In genomic region chr4:40703710-40704275, GRCm38 (mm10) we compare ENCODE assay signal across 8 mouse cellular contexts. TPM values are rescaled to one million over a fixed set of nuclear protein-coding genes. Genes with fewer than 3 reads are reported as not detected.
A peak's percentile ranks its signal among the peaks of the same experiment; 100 is the strongest.
DNase-seq lines count a peak whose midpoint lies in the region; ATAC-seq lines count a peak whose summit lies in the region.

No protein-coding gene starts in this region.

- no peak for ATAC-seq in intestine, embryonic 15.5 days
- no peak for ATAC-seq in neural tube, embryonic 12.5 days (ENCODE audit: low FRiP score, low read depth)

- peaks cover 23% of the 10 kb centered on the region for H3K4me1 ChIP-seq in intestine, embryonic 15.5 days (replicated peaks)
- peaks cover 21% of the 10 kb centered on the region for H3K4me1 ChIP-seq in neural tube, embryonic 12.5 days

- peak overlapping the region; percentile 67 for H3K4me2 ChIP-seq in intestine, embryonic 15.5 days (replicated peaks)
- H3K4me2 ChIP-seq in neural tube, embryonic 12.5 days (replicated peaks): peak overlapping the region; percentile 79

- peak; percentile 33 for DNase-seq in adrenal gland, postnatal 14 days
- no peak for DNase-seq in adrenal gland, adult 8-10 months
- peak; percentile 23 for DNase-seq in thymus, postnatal 14 days
- no peak for DNase-seq in thymus, postnatal 10 days (ENCODE audit: low spot score in 2 of 2)
- DNase-seq in right cerebral cortex, postnatal 25 days: no peak
- no peak for DNase-seq in ovary, postnatal 14 days (ENCODE audit: low spot score)

- no peaks in the 10 kb centered on the region for H3K9me3 ChIP-seq in intestine, embryonic 15.5 days
- no peaks in the 10 kb centered on the region for H3K9me3 ChIP-seq in neural tube, embryonic 12.5 days

- whole genome bisulfite sequencing in intestine, embryonic 15.5 days: 14% methylated on average over 9 of the region's 9 CpGs
- 32% methylated on average over 9 of the region's 9 CpGs for WGBS in neural tube, embryonic 12.5 days

- H3K27ac ChIP-seq in intestine, embryonic 15.5 days: peak overlapping the region; percentile 98
- peak overlapping the region; percentile 82 for H3K27ac ChIP-seq in neural tube, embryonic 12.5 days

- peak overlapping the region; percentile 62 for H3K4me3 ChIP-seq in intestine, embryonic 15.5 days (replicated peaks)
- peak overlapping the region; percentile 63 for H3K4me3 ChIP-seq in neural tube, embryonic 12.5 days

- H3K27me3 ChIP-seq in intestine, embryonic 15.5 days (replicated peaks): no peaks in the 10 kb centered on the region
- no peaks in the 10 kb centered on the region for H3K27me3 ChIP-seq in neural tube, embryonic 12.5 days (replicated peaks)

- H3K36me3 ChIP-seq in intestine, embryonic 15.5 days: no peaks in the 10 kb centered on the region
- H3K36me3 ChIP-seq in neural tube, embryonic 12.5 days: 0 out of 2 replicates have a peak, but pooled peaks cover 3% of the 10 kb centered on the region

- peak overlapping the region; percentile 54; the same call in 1 of the 2 replicates for H3K9ac ChIP-seq in intestine, embryonic 15.5 days
- peak overlapping the region; percentile 61 for H3K9ac ChIP-seq in neural tube, embryonic 12.5 days

RNA-seq across cellular contexts. Expression of gene Aptx, which starts 0.8 kb away (rescaled TPM):
- 17.8 and 18.6 TPM in 2 replicates for total RNA-seq in adrenal gland, postnatal 14 days (2021)
- total RNA-seq in adrenal gland, adult 8-10 months (2022): 10 to 100 TPM; 19.8 to 25.7 (median 23.7) TPM
- polyA plus RNA-seq in intestine, embryonic 15.5 days (2015; fragmentation: Nextera tagmentation; extraction: Ambion mirVana): 21.4 and 22.5 TPM in 2 replicates
- polyA plus RNA-seq in neural tube, embryonic 12.5 days (2016; fragmentation: Nextera tagmentation; extraction: Ambion mirVana): 55.9 and 57.9 TPM in 2 replicates

RNA-seq across cellular contexts. Expression of gene Dnaja1, which starts 18.2 kb away (rescaled TPM):
- total RNA-seq in adrenal gland, postnatal 14 days (2021): 287 and 409 TPM in 2 replicates
- 100 to 1,000 TPM; 201 to 366 (median 233) TPM for total RNA-seq in adrenal gland, adult 8-10 months (2022)
- polyA plus RNA-seq in intestine, embryonic 15.5 days (2015; fragmentation: Nextera tagmentation; extraction: Ambion mirVana): 335 and 379 TPM in 2 replicates
- polyA plus RNA-seq in neural tube, embryonic 12.5 days (2016; fragmentation: Nextera tagmentation; extraction: Ambion mirVana): 690 and 701 TPM in 2 replicates

RNA-seq across cellular contexts. Expression of gene Smu1, which starts 53.9 kb away (rescaled TPM):
- total RNA-seq in adrenal gland, postnatal 14 days (2021): 55.8 and 62.3 TPM in 2 replicates
- total RNA-seq in adrenal gland, adult 8-10 months (2022): 10 to 100 TPM; 59.2 to 65.8 (median 62.7) TPM
- polyA plus RNA-seq in intestine, embryonic 15.5 days (2015; fragmentation: Nextera tagmentation; extraction: Ambion mirVana): 147 and 149 TPM in 2 replicates
- polyA plus RNA-seq in neural tube, embryonic 12.5 days (2016; fragmentation: Nextera tagmentation; extraction: Ambion mirVana): 141 and 145 TPM in 2 replicates

Comparison
In these comparisons a context has a peak if more than half of its experiments do, and no peak if none do; other contexts are left out.
1. DNase-seq: peak in adrenal gland, postnatal 14 days (single experiment) and thymus, postnatal 14 days (single experiment); none in adrenal gland, adult 8-10 months (single experiment), thymus, postnatal 10 days (0 of 2), right cerebral cortex, postnatal 25 days (single experiment) and ovary, postnatal 14 days (single experiment).